Mouse (Mus musculus) lung, postnatal 36 days (tissue): Measurements from ENCODE around the gene Gm10358.
"Not testable (repeated sequence)": the region's sequence is repeated elsewhere in the genome, so short reads cannot be mapped to it uniquely, and the experiment has no call there.

Source experiments
- DNase-seq: peaks from one replicate; pipeline ENCODE4 v3.0.0; 2022; ENCODE audit warnings: mixed read lengths

Gm10358 gene

GRCm38 (mm10) chr8:75406489-75406888 is at the start of gene Gm10358:
TSS of gene Gm10358 (minus strand) at chr8:75406589.
- DNase-seq: no peak

- DNase-seq: no peak
These were observed 42.0 kb upstream of the Gm10358 start, which contains the start of gene Iqcm for GRCm38 (mm10) chr8:75448394-75448793. TSS of gene Iqcm (plus strand) at chr8:75448694.

GRCm38 (mm10) chr8:75415696-75416095 is 9.3 kb upstream of the Gm10358 start:
- not testable (repeated sequence) for DNase-seq

GRCm38 (mm10) chr8:75384770-75385290 is 21.6 kb downstream of the Gm10358 start:
- no peak for DNase-seq

- DNase-seq: no peak
These were observed 30.8 kb downstream of the Gm10358 start for GRCm38 (mm10) chr8:75375530-75376123.

GRCm38 (mm10) chr8:75372006-75372405 is 34.4 kb downstream of the Gm10358 start:
- DNase-seq: no peak
